In the genomic region with DNA sequence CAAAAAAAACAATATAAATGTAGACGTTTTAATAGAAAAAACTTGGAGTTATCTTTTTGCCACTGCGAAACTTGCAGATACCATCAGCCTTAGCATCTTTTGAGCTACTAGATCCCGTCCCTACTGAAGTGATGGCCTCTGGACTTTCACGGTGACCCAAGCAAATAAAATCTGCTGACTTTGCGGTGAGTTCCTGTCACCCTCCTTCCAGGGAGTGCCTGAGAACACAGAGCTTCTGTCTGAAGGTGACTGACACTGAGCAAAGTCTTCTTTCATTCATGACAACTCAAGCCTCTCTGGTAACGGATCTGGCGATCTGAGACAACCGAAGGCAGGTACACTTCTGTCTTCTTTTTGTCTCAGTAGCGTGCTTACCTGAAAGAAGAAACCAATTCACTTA, we compare ENCODE assay signal across 25 mouse cellular contexts. TPM values are rescaled to one million over a fixed set of nuclear protein-coding genes. Genes with fewer than 3 reads are reported as not detected.
DNase-seq lines count a peak whose midpoint lies in the region; ATAC-seq and TF ChIP-seq lines count a peak whose summit lies in the region.
"Had no signal": no experiment of that assay in that cellular context is flagged by ENCODE, and none has a peak within 500 bp of the region (broad histone marks: within the 10 kb centered on the region; RNA-seq: fewer than 3 reads in every experiment).

No protein-coding gene starts in this region.

- H3K9me3 ChIP-seq in kidney, embryonic 16.5 days (ENCODE audit: low read length): no peaks in the 10 kb centered on the region
- H3K9me3 ChIP-seq in intestine, embryonic 15.5 days: no peaks in the 10 kb centered on the region
- H3K9me3 ChIP-seq in intestine, postnatal 0 days (ENCODE audit: control insufficient read depth): no peaks in the 10 kb centered on the region
- H3K9me3 ChIP-seq: embryonic facial prominence, embryonic 10.5 days; embryonic facial prominence, embryonic 12.5 days; forebrain, embryonic 10.5 days; forebrain, embryonic 12.5 days had no signal

- H3K4me3 ChIP-seq in kidney, adult 2 months (ENCODE audit: insufficient read depth, low read depth, low read length): no peak overlapping the region
- no peak overlapping the region for H3K4me3 ChIP-seq in kidney, embryonic 16.5 days (ENCODE audit: low read length)
- H3K4me3 ChIP-seq in intestine, embryonic 15.5 days (replicated peaks): no peak overlapping the region
- H3K4me3 ChIP-seq in intestine, postnatal 0 days (ENCODE audit: low read depth, low read length): no peak overlapping the region
- H3K4me3 ChIP-seq: embryonic facial prominence, embryonic 10.5 days; embryonic facial prominence, embryonic 12.5 days; forebrain, embryonic 10.5 days; forebrain, embryonic 12.5 days had no signal

- 0 out of 2 replicates have a peak overlapping the region, but pooled peaks have one; percentile 23 for H3K27ac ChIP-seq in kidney, adult 2 months (ENCODE audit: insufficient read depth, low read depth, low read length)
- no peak overlapping the region for H3K27ac ChIP-seq in kidney, embryonic 16.5 days (ENCODE audit: low read length)
- no peak overlapping the region for H3K27ac ChIP-seq in intestine, embryonic 15.5 days
- no peak overlapping the region; the same call in 1 of the 2 replicates for H3K27ac ChIP-seq in intestine, postnatal 0 days (ENCODE audit: low read depth, low read length)
- H3K27ac ChIP-seq: embryonic facial prominence, embryonic 10.5 days; embryonic facial prominence, embryonic 12.5 days; forebrain, embryonic 10.5 days; forebrain, embryonic 12.5 days had no signal

- no peaks in the 10 kb centered on the region for H3K27me3 ChIP-seq in kidney, adult 2 months (replicated peaks; ENCODE audit: control insufficient read depth, insufficient read depth, low read length)
- H3K27me3 ChIP-seq in kidney, embryonic 16.5 days (ENCODE audit: insufficient read depth, low read length): no peaks in the 10 kb centered on the region
- H3K27me3 ChIP-seq in intestine, embryonic 15.5 days (replicated peaks): no peaks in the 10 kb centered on the region
- H3K27me3 ChIP-seq in intestine, postnatal 0 days (replicated peaks; ENCODE audit: control insufficient read depth, insufficient read depth, low read length): no peaks in the 10 kb centered on the region
- H3K27me3 ChIP-seq: embryonic facial prominence, embryonic 12.5 days; forebrain, embryonic 12.5 days had no signal

- peak; percentile 55 for DNase-seq in kidney, adult 2 months
- peak; percentile 80 for DNase-seq in yolk sac, embryonic 10.5 days (ENCODE audit: low spot score)
- no peak for DNase-seq in adrenal gland, adult 18-20 months (ENCODE audit: low spot score in 2 of 2)
- DNase-seq: adrenal gland, adult 8-10 months; adrenal gland, postnatal 14 days; adrenal gland, postnatal 36 days; cerebellum, adult 11-12 months; cerebellum, adult 2 months; cerebellum, adult 9-10 months; cerebellum, postnatal 10 days; cerebellum, postnatal 25 days had no signal

- no peaks in the 10 kb centered on the region for H3K36me3 ChIP-seq in kidney, adult 2 months (ENCODE audit: control insufficient read depth, insufficient read depth, low read length)
- no peaks in the 10 kb centered on the region for H3K36me3 ChIP-seq in kidney, embryonic 16.5 days (ENCODE audit: insufficient read depth, low read length)
- H3K36me3 ChIP-seq in intestine, embryonic 15.5 days: no peaks in the 10 kb centered on the region
- no peaks in the 10 kb centered on the region for H3K36me3 ChIP-seq in intestine, postnatal 0 days (ENCODE audit: control insufficient read depth, insufficient read depth)
- H3K36me3 ChIP-seq: embryonic facial prominence, embryonic 10.5 days; embryonic facial prominence, embryonic 12.5 days; forebrain, embryonic 10.5 days; forebrain, embryonic 12.5 days had no signal

- H3K4me2 ChIP-seq in kidney, embryonic 16.5 days (replicated peaks; ENCODE audit: low read depth, low read length): no peak overlapping the region
- H3K4me2 ChIP-seq in intestine, embryonic 15.5 days (replicated peaks): no peak overlapping the region
- H3K4me2 ChIP-seq in intestine, postnatal 0 days (replicated peaks; ENCODE audit: low read depth): no peak overlapping the region; the same call in 1 of the 2 replicates
- H3K4me2 ChIP-seq: embryonic facial prominence, embryonic 12.5 days; forebrain, embryonic 12.5 days had no signal

- no peak for TF ChIP-seq CTCF in kidney, adult 2 months (conservative IDR thresholded peaks at IDR 0.05; ENCODE audit: insufficient read depth, insufficient read length, low read depth, low read length)
- no peak for TF ChIP-seq CTCF in intestine, postnatal 0 days (IDR thresholded peaks at IDR 0.05; ENCODE audit: low read depth)

- H3K9ac ChIP-seq in kidney, embryonic 16.5 days (replicated peaks; ENCODE audit: low read length): no peak overlapping the region
- no peak overlapping the region for H3K9ac ChIP-seq in intestine, embryonic 15.5 days
- no peak overlapping the region for H3K9ac ChIP-seq in intestine, postnatal 0 days (ENCODE audit: low read depth, low read length)
- H3K9ac ChIP-seq: embryonic facial prominence, embryonic 12.5 days; forebrain, embryonic 12.5 days had no signal

- TF ChIP-seq POLR2A in kidney, adult 2 months (IDR thresholded peaks at IDR 0.05; ENCODE audit: low read depth, low read length): no peak

- no peak for ATAC-seq in kidney, embryonic 16.5 days (ENCODE audit: low FRiP score, low TSS enrichment)
- ATAC-seq in intestine, embryonic 15.5 days: 0 out of 2 replicates have a peak, but pooled peaks have one; percentile 19
- peak; percentile 55 for ATAC-seq in intestine, postnatal 0 days
- no peak for ATAC-seq in megakaryocyte, adult 5-6 weeks (ENCODE audit: poor library complexity, severe bottlenecking)
- ATAC-seq: forebrain, embryonic 14.5 days; forebrain, embryonic 16.5 days had no signal

- 47% methylated on average over 9 of the region's 9 CpGs for WGBS in kidney, adult 2 months
- WGBS in kidney, embryonic 16.5 days: 51% methylated on average over 9 of the region's 9 CpGs
- 69% methylated on average over 9 of the region's 9 CpGs for WGBS in intestine, embryonic 15.5 days
- WGBS in intestine, postnatal 0 days: 50% methylated on average over 9 of the region's 9 CpGs

- no peaks in the 10 kb centered on the region; the same call in 1 of the 2 replicates for H3K4me1 ChIP-seq in kidney, adult 2 months (ENCODE audit: control insufficient read depth, insufficient read depth, low read length)
- H3K4me1 ChIP-seq in kidney, embryonic 16.5 days (ENCODE audit: insufficient read depth, low read length): no peaks in the 10 kb centered on the region
- H3K4me1 ChIP-seq in intestine, embryonic 15.5 days (replicated peaks): no peaks in the 10 kb centered on the region; the same call in 1 of the 2 replicates
- H3K4me1 ChIP-seq in intestine, postnatal 0 days (replicated peaks; ENCODE audit: control insufficient read depth, insufficient read depth, low read length): 0 out of 2 replicates have a peak, but pooled peaks cover 4% of the 10 kb centered on the region
- H3K4me1 ChIP-seq: embryonic facial prominence, embryonic 10.5 days; embryonic facial prominence, embryonic 12.5 days; forebrain, embryonic 10.5 days; forebrain, embryonic 12.5 days had no signal

RNA-seq across cellular contexts. Expression of gene Gm49496, which starts 27.4 kb away (rescaled TPM):
- not detected in 2 replicates for polyA plus RNA-seq in kidney, adult 2 months (2012; rRNA removed)
- polyA plus RNA-seq in kidney, embryonic 16.5 days (2015; fragmentation: Nextera tagmentation; extraction: Ambion mirVana): not detected in 2 replicates
- not detected in 2 replicates for polyA plus RNA-seq in intestine, embryonic 15.5 days (2015; fragmentation: Nextera tagmentation; extraction: Ambion mirVana)
- not detected in 2 replicates for polyA plus RNA-seq in intestine, postnatal 0 days (2015; fragmentation: Nextera tagmentation; extraction: Ambion mirVana)
- not detected for total RNA-seq in adrenal gland, adult 18-20 months (2021)
- total RNA-seq in megakaryocyte, adult 5-6 weeks (2015): not detected in 2 replicates
- total RNA-seq in megakaryocyte, adult 5-6 weeks (2017): not detected in 2 replicates
- total RNA-seq: adrenal gland, adult 8-10 months; adrenal gland, postnatal 14 days; adrenal gland, postnatal 36 days; MEL had no signal
- polyA plus RNA-seq: C2C12; cerebellum, adult 2 months; cortical plate, adult 2 months; embryonic facial prominence, embryonic 10.5 days; embryonic facial prominence, embryonic 12.5 days; embryonic facial prominence, embryonic 14.5 days; forebrain, embryonic 10.5 days; forebrain, embryonic 12.5 days; forebrain, embryonic 14.5 days; forebrain, embryonic 16.5 days had no signal

RNA-seq across cellular contexts. Expression of gene Gpbp1, which starts 32.4 kb away (rescaled TPM):
- 2.4 and 4.9 TPM in 2 replicates for polyA plus RNA-seq in kidney, adult 2 months (2012; rRNA removed)
- 79.5 and 80.5 TPM in 2 replicates for polyA plus RNA-seq in kidney, embryonic 16.5 days (2015; fragmentation: Nextera tagmentation; extraction: Ambion mirVana)
- polyA plus RNA-seq in intestine, embryonic 15.5 days (2015; fragmentation: Nextera tagmentation; extraction: Ambion mirVana): 67.8 and 80.3 TPM in 2 replicates
- 33.2 and 36.3 TPM in 2 replicates for polyA plus RNA-seq in intestine, postnatal 0 days (2015; fragmentation: Nextera tagmentation; extraction: Ambion mirVana)
- 10 to 100 TPM; 93.7 to 98.4 TPM for total RNA-seq in adrenal gland, adult 18-20 months (2021)
- total RNA-seq in megakaryocyte, adult 5-6 weeks (2015): 92.4 and 96.8 TPM in 2 replicates
- 136 and 150 TPM in 2 replicates for total RNA-seq in megakaryocyte, adult 5-6 weeks (2017)

Comparison
In these comparisons a context has a peak if more than half of its experiments do, and no peak if none do; other contexts are left out.
1. DNase-seq: peak in kidney, adult 2 months (single experiment) and yolk sac, embryonic 10.5 days (single experiment); none in adrenal gland, adult 18-20 months (0 of 2).
2. ATAC-seq: peak in intestine, embryonic 15.5 days (single experiment) and intestine, postnatal 0 days (single experiment); none in kidney, embryonic 16.5 days (single experiment) and megakaryocyte, adult 5-6 weeks (single experiment).